Mouse (Mus musculus): ENCODE measurements around the gene Gm3183. TPM values are rescaled to one million over a fixed set of nuclear protein-coding genes. Genes with fewer than 3 reads are reported as not detected.

Gm3183 gene
- not detected for polyA plus RNA-seq (2015; fragmentation: Illumina TruSeq; extraction: RNeasy Lipid Tissue Mini Kit (QIAGEN cat#74804); ENCODE audit: low read depth, low replicate concordance)

DNA sequence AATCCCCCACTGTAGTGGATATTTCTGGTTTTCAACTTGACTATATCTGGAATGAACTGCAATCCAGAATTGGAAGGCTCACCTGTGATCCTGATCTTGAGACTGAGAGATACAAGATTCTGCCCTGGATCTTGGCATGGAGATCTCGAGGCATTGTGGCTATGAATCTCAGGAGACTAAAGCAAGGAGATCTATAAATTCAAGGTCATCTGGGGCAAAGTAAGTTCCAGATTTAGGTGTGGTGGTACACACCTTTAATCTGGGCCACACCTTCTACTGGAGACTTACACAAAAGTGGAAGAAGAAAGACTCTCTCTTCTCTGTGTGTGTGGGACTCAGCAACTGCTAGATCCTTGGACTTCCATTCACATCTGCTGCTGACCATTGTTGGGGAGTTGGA is at the start of gene Gm3183:
TSS of gene Gm3183 (plus strand) at position 301 of the 400 bp plus-strand sequence.

Other genes with a start within 250 kb of the Gm3183 start
- gene Gm3147, start 249.1 kb upstream of the Gm3183 start, polyA plus RNA-seq (2015; fragmentation: Illumina TruSeq; extraction: RNeasy Lipid Tissue Mini Kit (QIAGEN cat#74804); ENCODE audit: low read depth, low replicate concordance): not detected
- not detected for gene Gm6509, start 241.5 kb upstream of the Gm3183 start, polyA plus RNA-seq (2015; fragmentation: Illumina TruSeq; extraction: RNeasy Lipid Tissue Mini Kit (QIAGEN cat#74804); ENCODE audit: low read depth, low replicate concordance)
- not detected for gene Gm6205, start 217.1 kb upstream of the Gm3183 start, polyA plus RNA-seq (2015; fragmentation: Illumina TruSeq; extraction: RNeasy Lipid Tissue Mini Kit (QIAGEN cat#74804); ENCODE audit: low read depth, low replicate concordance)
- not detected for gene Gm6367, start 123.2 kb downstream of the Gm3183 start, polyA plus RNA-seq (2015; fragmentation: Illumina TruSeq; extraction: RNeasy Lipid Tissue Mini Kit (QIAGEN cat#74804); ENCODE audit: low read depth, low replicate concordance)
- not detected for gene Gm7942, start 241.5 kb downstream of the Gm3183 start, polyA plus RNA-seq (2015; fragmentation: Illumina TruSeq; extraction: RNeasy Lipid Tissue Mini Kit (QIAGEN cat#74804); ENCODE audit: low read depth, low replicate concordance)